Mouse (Mus musculus) lung, adult 18-20 months (tissue): ENCODE data around the gene Fam169a.
"Not testable (repeated sequence)": the region's sequence is repeated elsewhere in the genome, so short reads cannot be mapped to it uniquely, and the experiment has no call there.

Experiments
- DNase-seq, 2 experiments: peaks; one replicate each; pipeline ENCODE4 v3.0.0; 2022; ENCODE audit warnings: mixed read lengths in 2 of 2

Gene Fam169a

GRCm38 (mm10) chr13:97080615-97081014 is 13.5 kb downstream of the Fam169a start:
- DNase-seq = no peak

- DNase-seq = no peak
These were observed 15.3 kb downstream of the Fam169a start for GRCm38 (mm10) chr13:97082432-97082831.

- no peak for DNase-seq
These were observed 19.2 kb downstream of the Fam169a start for GRCm38 (mm10) chr13:97086316-97086715.

- DNase-seq = no peak
These were observed 20.3 kb downstream of the Fam169a start for GRCm38 (mm10) chr13:97087421-97087820.

DNA sequence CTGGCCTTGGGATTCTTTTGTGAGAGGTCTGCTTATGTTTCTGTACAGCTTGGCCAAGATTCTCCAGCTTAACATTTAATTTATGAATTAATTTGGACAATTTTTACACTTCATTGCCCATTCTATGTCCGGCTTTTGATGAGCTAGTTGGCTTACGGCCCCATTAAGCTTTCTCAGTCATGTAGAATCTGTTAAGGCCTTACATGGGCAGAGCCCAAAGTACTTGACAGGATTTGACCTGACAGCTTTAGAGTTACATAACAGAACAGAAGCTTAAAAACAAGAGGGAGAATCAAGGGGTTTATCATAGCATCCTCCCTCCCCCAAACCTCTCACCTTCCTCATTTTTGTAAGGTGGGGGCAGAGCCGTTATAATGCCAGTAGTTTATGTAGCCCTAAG is 21.1 kb downstream of the Fam169a start:
- no peak for DNase-seq

- no peak for DNase-seq
These were observed 28.6 kb downstream of the Fam169a start for GRCm38 (mm10) chr13:97095726-97096125.

- peak in 1 of 2 experiments; percentile 2 for DNase-seq
These were observed 32.2 kb downstream of the Fam169a start, which contains the start of gene Gm6169 for GRCm38 (mm10) chr13:97099187-97099852. Gm6169 (minus strand) TSS chr13:97099237.

- no peak for DNase-seq
These were observed 37.9 kb downstream of the Fam169a start for GRCm38 (mm10) chr13:97104996-97105395.

DNA sequence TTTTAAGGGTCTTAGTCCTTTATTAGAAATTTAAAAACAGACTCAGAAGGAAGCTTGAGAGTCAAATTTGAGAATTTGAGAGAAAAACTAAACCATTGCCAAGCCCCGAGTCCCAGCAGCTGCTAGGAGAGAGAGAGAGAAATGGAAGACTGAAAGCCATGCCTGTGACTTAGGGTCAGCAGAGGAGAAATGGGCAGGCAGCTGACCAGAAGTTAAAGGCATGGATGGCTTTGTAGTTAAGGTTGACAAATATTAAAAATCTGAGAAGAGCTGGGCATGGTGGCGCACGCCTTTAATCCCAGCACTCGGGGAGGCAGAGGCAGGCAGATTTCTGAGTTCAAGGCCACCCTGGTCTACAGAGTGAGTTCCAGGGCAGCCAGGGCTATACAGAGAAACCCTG is 40.6 kb downstream of the Fam169a start:
- DNase-seq = not testable (repeated sequence)

- no peak for DNase-seq
These were observed 42.0 kb downstream of the Fam169a start for GRCm38 (mm10) chr13:97109046-97109445.

DNA sequence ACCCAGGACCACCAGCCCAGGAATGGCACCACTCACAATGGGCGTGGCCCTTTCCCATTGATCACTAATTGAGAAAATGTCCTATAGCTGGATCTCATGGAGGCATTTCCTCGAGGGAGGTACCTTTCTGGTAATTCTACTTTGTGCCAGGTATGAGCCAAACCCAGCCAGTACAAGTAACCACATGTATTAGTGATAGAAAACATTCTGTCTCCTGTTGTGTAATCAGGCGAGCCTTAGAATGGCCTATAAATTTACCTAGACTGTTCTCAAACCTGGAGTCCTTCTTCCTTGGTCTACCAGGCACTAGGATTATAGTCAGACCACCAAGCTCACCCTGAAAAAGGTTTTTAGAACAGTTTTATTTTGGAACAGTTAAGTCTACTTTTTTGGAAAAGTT is 54.3 kb downstream of the Fam169a start:
- DNase-seq = no peak

DNA sequence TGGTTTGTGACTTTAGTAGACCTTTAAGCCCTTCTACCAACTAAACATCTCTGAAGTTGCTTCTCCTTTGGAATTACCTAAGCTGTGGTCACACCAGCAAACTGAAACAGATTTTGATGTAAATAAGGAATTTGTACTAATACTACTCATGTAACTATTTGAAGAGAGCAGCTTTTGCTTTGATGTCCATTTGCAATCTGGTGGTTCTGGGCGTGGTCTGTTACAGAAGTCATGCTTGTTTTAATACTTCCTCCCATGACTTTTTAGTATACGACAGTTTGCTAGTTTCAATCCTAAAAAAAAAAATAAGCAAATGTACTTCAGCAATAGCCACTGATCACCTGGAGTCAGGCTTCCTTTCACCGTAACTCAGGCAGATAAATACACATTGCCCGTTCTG is 62.6 kb downstream of the Fam169a start:
- DNase-seq = not testable (repeated sequence)

GRCm38 (mm10) chr13:97130413-97130812 is 63.3 kb downstream of the Fam169a start:
- DNase-seq = not testable (repeated sequence)

DNA sequence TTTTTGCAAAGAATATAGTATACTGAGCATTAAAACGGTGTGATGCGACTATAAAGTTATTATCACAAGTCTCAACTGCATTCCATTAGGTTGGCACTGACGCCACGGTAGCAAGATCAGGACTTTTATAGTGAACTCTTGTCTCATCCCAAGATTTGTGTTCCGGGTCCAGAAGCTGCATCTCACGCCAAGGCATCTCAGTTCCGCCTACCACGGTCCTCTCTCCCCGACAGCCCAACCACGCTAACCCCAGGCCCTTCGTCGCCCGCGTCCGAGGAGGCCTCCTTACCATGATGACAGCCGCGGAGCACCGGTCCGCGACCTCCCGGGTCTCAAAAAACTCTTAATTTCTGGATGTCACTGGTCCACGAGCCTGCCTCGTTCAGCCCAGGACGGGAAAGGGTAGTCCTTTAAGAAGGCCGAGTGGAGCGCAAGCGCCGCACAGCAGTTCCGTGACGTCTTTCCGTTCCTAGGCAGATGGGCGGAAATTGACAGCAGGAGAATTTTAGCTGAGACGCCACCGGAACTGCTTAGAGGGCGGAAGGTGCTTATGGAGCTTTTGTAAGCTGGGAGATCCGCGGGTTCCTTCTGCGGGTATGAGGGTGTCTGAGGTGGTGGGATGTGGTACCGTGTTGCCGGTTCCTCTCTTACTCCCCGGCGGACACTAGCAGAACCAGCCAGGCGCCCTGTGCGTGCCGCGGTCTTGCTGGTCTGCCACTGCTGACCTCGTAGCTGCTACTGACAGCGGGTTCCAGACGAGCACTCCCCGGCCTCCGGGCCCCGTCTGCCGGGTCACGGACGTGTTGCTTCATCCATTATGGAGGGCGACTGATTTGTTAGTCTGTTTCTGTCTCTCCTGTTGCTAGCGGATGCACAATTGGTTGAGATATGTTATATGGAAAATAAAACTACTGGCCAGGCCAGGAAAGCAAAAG is 70.6 kb downstream of the Fam169a start, which contains the start of the genes Gfm2 and Nsa2:
Gene Gfm2, plus strand, starts transcription at position 472 of the 935 bp plus-strand sequence.
Gene Nsa2, minus strand, starts transcription at position 472 of the 935 bp plus-strand sequence.
- peak; percentile 88 to 91 for DNase-seq

DNA sequence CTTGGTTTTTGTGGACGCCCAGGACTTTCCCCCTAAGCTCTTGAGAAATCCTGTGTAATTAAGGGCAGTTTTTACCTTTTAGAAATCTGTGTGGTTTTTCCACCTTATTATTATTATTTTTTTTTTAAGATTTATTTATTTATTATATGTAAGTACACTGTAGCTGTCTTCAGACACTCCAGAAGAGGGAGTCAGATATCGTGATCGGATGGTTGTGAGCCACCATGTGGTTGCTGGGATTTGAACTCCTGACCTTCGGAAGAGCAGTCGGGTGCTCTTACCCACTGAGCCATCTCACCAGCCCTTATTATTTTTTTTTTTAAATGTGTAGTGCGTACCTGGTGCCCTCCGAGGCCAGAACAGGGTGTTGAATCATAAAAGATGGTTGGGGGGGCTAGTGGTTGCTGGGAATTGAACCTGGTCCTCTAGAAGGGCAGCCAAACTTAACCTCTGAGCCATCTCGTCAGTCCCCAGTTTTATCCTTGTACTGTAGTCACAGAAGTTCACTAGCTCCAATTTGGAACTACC is 71.4 kb downstream of the Fam169a start:
- not testable (repeated sequence) for DNase-seq

GRCm38 (mm10) chr13:97142321-97142720 is 75.2 kb downstream of the Fam169a start:
- DNase-seq = no peak

DNA sequence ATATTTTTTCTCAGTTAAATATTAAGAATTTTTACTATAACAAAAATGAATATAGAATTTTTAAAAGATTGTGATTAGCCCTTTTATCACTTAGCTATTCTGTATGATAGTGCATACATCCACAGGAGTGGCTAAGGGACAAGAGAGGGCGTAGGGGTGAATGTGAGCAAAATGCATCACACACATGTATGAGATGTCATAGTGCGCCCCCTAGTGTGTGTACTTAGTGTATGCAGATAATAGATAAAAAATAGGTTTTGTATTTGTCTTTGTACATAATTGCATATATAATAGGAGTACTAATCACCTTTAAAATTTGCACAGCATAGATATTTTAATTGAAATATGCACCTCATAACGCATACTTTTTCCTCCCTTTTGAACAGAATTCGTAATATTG is 78.7 kb downstream of the Fam169a start:
- DNase-seq = peak in 1 of 2 experiments; percentile 21

DNA sequence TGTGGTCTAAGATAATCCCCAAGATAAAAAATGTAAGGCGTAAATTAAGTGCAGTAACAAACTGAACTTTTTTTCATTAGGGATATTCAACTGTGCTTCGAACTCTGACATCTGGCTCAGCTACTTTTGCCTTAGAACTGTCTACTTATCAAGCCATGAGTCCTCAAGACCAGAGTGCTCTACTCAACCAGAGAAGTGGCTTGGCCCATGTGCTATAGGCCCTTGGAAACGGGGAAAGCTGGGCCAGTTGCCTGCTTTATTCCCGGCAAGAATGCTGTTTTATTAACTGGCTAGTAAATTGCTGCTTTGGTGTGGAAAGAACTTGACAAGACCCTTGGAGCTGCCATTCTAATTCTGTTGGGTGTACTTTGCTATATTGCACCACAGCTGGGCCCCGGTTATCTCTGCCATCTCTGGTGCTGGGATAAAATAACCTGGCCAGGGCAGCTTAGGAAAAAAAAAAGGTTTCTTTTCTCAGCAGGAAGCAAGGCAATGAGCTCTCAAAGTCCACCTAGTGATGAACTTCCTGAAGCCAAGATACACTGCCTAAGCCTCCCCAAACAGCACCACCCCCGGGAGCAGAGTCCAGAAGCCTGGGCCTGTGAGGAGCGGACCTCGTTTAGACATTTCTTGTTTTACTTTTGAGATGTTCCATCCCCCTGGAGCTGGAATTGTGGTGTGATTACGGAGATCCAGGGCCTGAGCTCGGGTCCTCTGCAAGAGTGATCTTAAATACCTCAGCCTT is 108.6 kb downstream of the Fam169a start:
- DNase-seq = peak; percentile 30 to 46

- DNase-seq = no peak
These were observed 109.6 kb downstream of the Fam169a start for GRCm38 (mm10) chr13:97176731-97177130.

GRCm38 (mm10) chr13:97178943-97179342 is 111.9 kb downstream of the Fam169a start:
- no peak for DNase-seq

DNA sequence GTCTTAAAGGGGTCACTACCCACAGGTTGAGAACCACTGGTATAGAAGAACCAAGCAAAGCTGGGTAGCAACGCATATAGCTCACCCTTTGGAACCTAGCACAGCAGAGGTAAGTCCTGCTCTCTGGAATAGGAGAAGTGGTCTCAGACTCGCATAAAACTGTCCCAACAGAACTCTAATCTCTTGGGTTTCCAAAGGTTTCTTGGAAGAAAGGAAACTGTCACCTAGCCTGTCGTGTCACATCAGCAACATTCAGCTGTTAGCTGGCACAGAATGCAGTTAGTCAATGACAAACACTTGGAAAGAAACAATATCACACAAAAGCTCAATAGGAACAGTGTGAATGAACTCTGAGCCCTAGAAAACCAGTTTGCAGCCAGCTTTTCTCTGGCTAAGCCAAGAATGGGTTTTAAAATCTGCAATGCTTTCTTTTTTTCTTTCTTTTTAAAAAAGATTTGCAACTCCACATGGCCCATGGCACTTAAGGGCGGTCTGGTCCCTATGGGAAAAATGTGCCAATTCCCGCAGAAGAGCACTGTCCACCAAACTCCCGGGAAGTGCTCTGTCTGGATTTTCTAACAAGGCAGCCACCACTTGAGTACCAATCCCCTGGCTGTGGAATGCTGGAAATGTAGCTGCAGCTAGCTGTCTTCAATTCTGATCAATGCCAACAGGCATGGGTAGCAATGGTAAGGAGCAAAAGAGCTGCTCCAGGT is 113.2 kb downstream of the Fam169a start:
- no peak for DNase-seq
